Mouse (Mus musculus): ENCODE measurements at regions not wholly inside any gene's neighbourhood (a gene's known extent, or its start where the extent isn't known, plus 50 kb on each side); places are given as distances from the start of the nearest gene placed in this dataset.

DNA sequence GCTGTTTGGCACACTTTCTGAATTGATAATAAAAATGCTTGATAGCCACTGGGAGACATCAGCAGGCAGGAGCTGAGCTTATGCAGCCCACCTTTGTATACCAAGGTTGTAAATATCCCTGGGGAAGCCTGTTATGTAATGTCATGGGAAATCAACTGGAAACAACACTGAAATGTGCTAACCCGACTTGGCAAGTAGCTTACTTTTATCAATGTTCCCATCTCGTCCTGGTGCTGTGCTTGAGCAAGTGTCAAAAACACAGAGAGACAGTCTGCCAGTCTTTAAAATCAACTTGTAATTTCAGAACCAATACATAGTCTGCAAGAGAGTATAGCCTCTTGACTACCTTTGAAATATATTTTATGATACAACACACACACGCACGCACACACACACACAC is 391.7 kb upstream of the Fam241a start:
- no peak overlapping the region for H3K4me2 ChIP-seq (ENCODE audit: low read length)

DNA sequence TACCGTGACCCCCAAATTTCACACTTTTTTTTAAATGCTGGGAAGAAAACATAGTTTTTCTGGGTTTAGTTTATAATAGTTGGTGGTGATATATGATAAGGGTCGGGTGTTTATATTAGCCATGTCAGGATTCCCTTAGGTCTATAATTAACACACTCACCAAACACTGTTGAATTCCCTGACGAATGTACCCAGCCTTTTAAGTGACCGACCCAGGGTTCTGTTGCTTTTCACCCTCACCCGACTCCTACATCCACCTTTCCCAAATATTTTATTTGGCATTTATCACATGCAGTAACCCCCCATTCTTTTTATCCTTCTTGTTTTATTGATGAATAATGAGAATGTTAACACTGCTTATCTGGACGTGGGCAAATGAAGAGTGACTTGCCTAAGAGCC is 389.1 kb upstream of the Fam241a start:
- no peak overlapping the region for H3K9ac ChIP-seq (ENCODE audit: low read depth, low read length)
- no peak overlapping the region for H3K27ac ChIP-seq (ENCODE audit: low read length)
- no peak overlapping the region for H3K4me2 ChIP-seq (ENCODE audit: low read length)
- 83% methylated on average over 6 of the region's 6 CpGs for WGBS
- no peak overlapping the region for H3K4me3 ChIP-seq (ENCODE audit: low read depth, low read length)
- H3K4me1 ChIP-seq (ENCODE audit: control insufficient read depth, insufficient read depth, low read length): no peaks in the 10 kb centered on the region
- no peaks in the 10 kb centered on the region for H3K9me3 ChIP-seq (replicated peaks; ENCODE audit: control insufficient read depth, low read length, poor library complexity, severe bottlenecking)
- ATAC-seq: no peak
- H3K27me3 ChIP-seq (ENCODE audit: control insufficient read depth, insufficient read depth, low read depth, low read length): no peaks in the 10 kb centered on the region
- H3K36me3 ChIP-seq (ENCODE audit: control insufficient read depth, insufficient read depth, low read length): no peaks in the 10 kb centered on the region

More for the DNA sequence above, 391.7 kb upstream of the Fam241a start:
- no peak overlapping the region for H3K27ac ChIP-seq (ENCODE audit: low read length)
- H3K9me3 ChIP-seq (replicated peaks; ENCODE audit: control insufficient read depth, low read length, poor library complexity, severe bottlenecking): no peaks in the 10 kb centered on the region
- H3K9ac ChIP-seq (ENCODE audit: low read depth, low read length): no peak overlapping the region
- H3K27me3 ChIP-seq (ENCODE audit: control insufficient read depth, insufficient read depth, low read depth, low read length): no peaks in the 10 kb centered on the region
- H3K4me3 ChIP-seq (ENCODE audit: low read depth, low read length): no peak overlapping the region
- no peaks in the 10 kb centered on the region for H3K4me1 ChIP-seq (ENCODE audit: control insufficient read depth, insufficient read depth, low read length)
- WGBS: 69% methylated on average over 4 of the region's 4 CpGs
- no peak for ATAC-seq
- H3K36me3 ChIP-seq (ENCODE audit: control insufficient read depth, insufficient read depth, low read length): no peaks in the 10 kb centered on the region

DNA sequence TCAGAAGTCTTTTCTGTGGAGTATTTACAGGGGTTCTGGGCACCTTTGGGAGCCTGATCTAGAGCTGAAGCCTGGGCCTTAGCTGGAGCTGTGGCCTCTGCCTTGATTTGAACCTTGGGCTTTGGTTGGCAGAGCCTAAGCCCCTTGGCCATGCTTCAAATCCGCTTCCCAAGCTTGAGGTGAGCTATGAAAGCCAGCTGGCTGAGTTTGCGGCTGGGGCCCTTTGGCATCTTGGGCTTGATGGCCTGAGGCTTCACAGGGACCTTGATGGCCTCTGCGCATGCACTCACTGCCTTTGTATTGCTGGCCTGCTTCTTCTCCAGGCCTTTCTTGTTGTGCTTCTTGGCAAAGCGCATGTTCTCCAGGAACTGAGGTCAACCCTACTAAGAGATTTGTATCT is 384.5 kb upstream of the Fam241a start:
- H3K27me3 ChIP-seq (ENCODE audit: control insufficient read depth, insufficient read depth, low read depth, low read length): no peaks in the 10 kb centered on the region
- ATAC-seq: no peak
- H3K4me3 ChIP-seq (ENCODE audit: low read depth, low read length): no peak overlapping the region
- H3K9me3 ChIP-seq (replicated peaks; ENCODE audit: control insufficient read depth, low read length, poor library complexity, severe bottlenecking): no peaks in the 10 kb centered on the region
- no peaks in the 10 kb centered on the region for H3K36me3 ChIP-seq (ENCODE audit: control insufficient read depth, insufficient read depth, low read length)
- H3K27ac ChIP-seq (ENCODE audit: low read length): no peak overlapping the region
- no peak overlapping the region for H3K4me2 ChIP-seq (ENCODE audit: low read length)
- WGBS: 94% methylated on average over 4 of the region's 4 CpGs
- no peaks in the 10 kb centered on the region for H3K4me1 ChIP-seq (ENCODE audit: control insufficient read depth, insufficient read depth, low read length)
- H3K9ac ChIP-seq (ENCODE audit: low read depth, low read length): no peak overlapping the region

DNA sequence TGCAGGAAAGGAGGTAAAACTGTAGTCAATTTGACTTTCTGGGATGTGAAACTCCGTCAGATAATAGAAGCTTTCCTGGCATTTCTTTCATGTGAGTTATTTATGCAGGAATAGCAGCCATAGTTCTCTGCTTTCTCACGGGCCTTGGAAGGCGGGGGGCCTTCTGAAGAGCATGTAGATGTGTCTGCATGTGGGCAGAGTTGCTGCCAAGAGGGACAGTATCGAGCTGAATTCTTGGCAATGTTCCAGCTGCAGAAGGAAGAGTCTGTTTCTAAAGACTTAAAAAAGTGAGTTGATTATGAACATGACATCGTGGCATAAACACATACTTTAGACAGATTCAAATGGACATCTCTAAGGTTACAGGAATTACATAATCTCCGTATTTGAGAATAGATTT is 374.5 kb upstream of the Fam241a start:
- WGBS: 40% methylated on average over 6 of the region's 6 CpGs
- no peak overlapping the region for H3K4me3 ChIP-seq (ENCODE audit: low read depth, low read length)
- no peak overlapping the region for H3K4me2 ChIP-seq (ENCODE audit: low read length)
- H3K9ac ChIP-seq (ENCODE audit: low read depth, low read length): no peak overlapping the region
- no peak overlapping the region for H3K27ac ChIP-seq (ENCODE audit: low read length)
- no peaks in the 10 kb centered on the region for H3K9me3 ChIP-seq (replicated peaks; ENCODE audit: control insufficient read depth, low read length, poor library complexity, severe bottlenecking)
- no peak for ATAC-seq
- no peaks in the 10 kb centered on the region for H3K27me3 ChIP-seq (ENCODE audit: control insufficient read depth, insufficient read depth, low read depth, low read length)
- H3K36me3 ChIP-seq (ENCODE audit: control insufficient read depth, insufficient read depth, low read length): no peaks in the 10 kb centered on the region
- H3K4me1 ChIP-seq (ENCODE audit: control insufficient read depth, insufficient read depth, low read length): no peaks in the 10 kb centered on the region; the same call in 1 of the 2 replicates

DNA sequence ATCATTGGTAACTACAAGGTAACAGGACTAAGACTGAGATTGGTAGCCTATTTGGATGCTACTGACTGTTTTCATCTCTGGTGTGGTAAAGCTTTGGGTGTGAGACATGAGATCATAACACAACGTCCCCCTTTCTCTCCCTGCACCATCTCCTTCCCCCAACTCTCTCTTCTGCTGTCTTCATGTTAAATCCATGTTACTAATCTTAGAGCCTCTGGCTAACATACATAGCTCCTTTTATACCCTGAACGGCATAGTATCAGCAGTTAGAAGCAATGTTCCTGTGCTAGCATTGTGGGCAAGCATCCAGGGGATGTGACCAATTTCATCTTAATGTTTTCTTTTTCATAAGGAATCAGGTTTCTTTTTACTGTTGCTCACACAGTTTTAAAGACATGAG is 365.1 kb upstream of the Fam241a start:
- Histone ChIP-seq H3K27me3 (ENCODE audit: control insufficient read depth, insufficient read depth, low read depth, low read length) (no peaks in the 10 kb centered on the region), H3K4me1 (ENCODE audit: control insufficient read depth, insufficient read depth, low read length) (no peaks in the 10 kb centered on the region), H3K36me3 (ENCODE audit: control insufficient read depth, insufficient read depth, low read length) (no peaks in the 10 kb centered on the region), H3K4me3 (ENCODE audit: low read depth, low read length) (no peak overlapping the region), H3K9me3 (replicated peaks; ENCODE audit: control insufficient read depth, low read length, poor library complexity, severe bottlenecking) (no peaks in the 10 kb centered on the region), H3K9ac (ENCODE audit: low read depth, low read length) (no peak overlapping the region), H3K4me2 (ENCODE audit: low read length) (no peak overlapping the region), H3K27ac (ENCODE audit: low read length) (no peak overlapping the region)
- no peak for ATAC-seq
- 87% methylated on average over 2 of the region's 2 CpGs for WGBS

DNA sequence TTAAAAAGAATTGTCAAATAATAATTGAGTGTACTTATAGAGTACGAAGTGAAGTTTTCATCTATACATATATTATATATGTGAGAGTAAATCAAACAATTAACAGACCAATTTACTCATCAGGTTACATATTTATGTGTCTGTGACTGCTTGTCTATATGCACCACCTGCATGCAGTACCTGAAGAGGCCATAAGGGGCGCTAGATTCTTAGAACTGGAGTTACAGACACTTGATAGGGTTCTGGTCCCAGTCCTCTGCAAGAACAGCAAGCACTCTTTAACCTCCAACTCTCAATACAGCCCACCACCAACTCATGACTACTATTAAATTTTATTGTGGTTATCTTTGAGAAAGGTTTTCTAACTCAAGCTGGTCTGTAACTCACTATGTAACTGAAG is 351.7 kb upstream of the Fam241a start:
- Histone ChIP-seq H3K4me1 (ENCODE audit: control insufficient read depth, insufficient read depth, low read length) (no peaks in the 10 kb centered on the region), H3K4me3 (ENCODE audit: low read depth, low read length) (no peak overlapping the region), H3K9ac (ENCODE audit: low read depth, low read length) (no peak overlapping the region), H3K9me3 (replicated peaks; ENCODE audit: control insufficient read depth, low read length, poor library complexity, severe bottlenecking) (no peaks in the 10 kb centered on the region), H3K27ac (ENCODE audit: low read length) (no peak overlapping the region), H3K27me3 (ENCODE audit: control insufficient read depth, insufficient read depth, low read depth, low read length) (no peaks in the 10 kb centered on the region), H3K4me2 (ENCODE audit: low read length) (no peak overlapping the region), H3K36me3 (ENCODE audit: control insufficient read depth, insufficient read depth, low read length) (no peaks in the 10 kb centered on the region)
- no peak for ATAC-seq
- WGBS: 65% methylated on average over 2 of the region's 2 CpGs

DNA sequence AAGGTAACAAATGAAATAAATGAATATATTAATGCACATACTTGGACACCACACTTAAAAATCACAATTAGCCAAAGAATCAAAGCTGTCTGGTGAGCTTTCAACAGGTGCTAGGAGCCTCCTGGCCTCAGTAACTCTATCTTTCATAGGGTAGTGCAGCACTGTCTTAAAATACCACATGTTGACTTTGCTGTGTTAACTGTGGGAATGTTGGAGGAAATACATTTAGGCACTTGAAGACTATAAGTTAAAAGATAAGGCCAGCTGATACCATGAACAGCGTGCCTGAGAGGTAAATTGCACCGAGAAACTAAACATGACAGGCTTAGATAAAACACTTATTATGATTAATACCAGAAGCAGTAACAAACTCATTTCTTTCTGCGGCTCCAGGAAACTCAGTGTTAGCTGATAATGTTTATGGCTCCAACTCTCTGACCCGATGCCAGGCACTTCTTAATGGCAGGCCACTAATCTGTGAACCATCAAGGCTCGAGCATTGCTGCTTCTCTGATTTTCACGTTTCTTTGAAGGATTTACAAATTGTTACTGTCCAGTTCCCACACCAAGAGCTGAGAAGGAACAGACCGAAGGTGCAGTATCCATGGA is 343.8 kb upstream of the Fam241a start:
- no peaks in the 10 kb centered on the region for H3K36me3 ChIP-seq (ENCODE audit: control insufficient read depth, insufficient read depth, low read length)
- ATAC-seq: no peak
- WGBS: 91% methylated on average over 7 of the region's 7 CpGs
- H3K9ac ChIP-seq (ENCODE audit: low read depth, low read length): no peak overlapping the region
- no peaks in the 10 kb centered on the region for H3K4me1 ChIP-seq (ENCODE audit: control insufficient read depth, insufficient read depth, low read length)
- H3K4me2 ChIP-seq (ENCODE audit: low read length): no peak overlapping the region
- no peaks in the 10 kb centered on the region for H3K27me3 ChIP-seq (ENCODE audit: control insufficient read depth, insufficient read depth, low read depth, low read length)
- no peaks in the 10 kb centered on the region for H3K9me3 ChIP-seq (replicated peaks; ENCODE audit: control insufficient read depth, low read length, poor library complexity, severe bottlenecking)
- H3K4me3 ChIP-seq (ENCODE audit: low read depth, low read length): no peak overlapping the region
- no peak overlapping the region for H3K27ac ChIP-seq (ENCODE audit: low read length)

DNA sequence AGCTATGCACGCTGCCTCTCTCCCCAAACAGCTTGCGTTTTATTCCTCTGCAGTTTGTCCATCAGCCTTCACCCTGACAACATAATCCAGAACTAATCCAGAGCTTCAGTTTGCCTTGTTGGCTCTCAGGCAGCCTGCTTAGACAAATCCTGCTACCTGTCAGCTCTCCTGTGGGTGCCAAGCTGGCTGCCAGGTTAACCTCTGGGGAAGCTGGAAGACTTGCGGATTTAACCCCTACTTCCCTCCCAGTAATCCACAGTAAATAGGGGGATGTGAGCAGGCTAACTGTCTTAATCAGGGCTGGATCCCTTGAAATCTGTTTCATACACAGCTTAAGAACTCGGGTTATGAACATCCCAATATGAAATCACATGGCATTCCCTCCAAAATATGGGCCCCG is 334.3 kb upstream of the Fam241a start:
- H3K27ac ChIP-seq (ENCODE audit: low read length): no peak overlapping the region
- no peaks in the 10 kb centered on the region for H3K36me3 ChIP-seq (ENCODE audit: control insufficient read depth, insufficient read depth, low read length)
- 66% methylated on average over 5 of the region's 5 CpGs for WGBS
- H3K4me3 ChIP-seq (ENCODE audit: low read depth, low read length): no peak overlapping the region
- no peak overlapping the region for H3K9ac ChIP-seq (ENCODE audit: low read depth, low read length)
- no peaks in the 10 kb centered on the region for H3K27me3 ChIP-seq (ENCODE audit: control insufficient read depth, insufficient read depth, low read depth, low read length)
- no peaks in the 10 kb centered on the region for H3K9me3 ChIP-seq (replicated peaks; ENCODE audit: control insufficient read depth, low read length, poor library complexity, severe bottlenecking)
- H3K4me2 ChIP-seq (ENCODE audit: low read length): no peak overlapping the region
- no peak for ATAC-seq
- H3K4me1 ChIP-seq (ENCODE audit: control insufficient read depth, insufficient read depth, low read length): 0 out of 2 replicates have a peak, but pooled peaks cover 2% of the 10 kb centered on the region

DNA sequence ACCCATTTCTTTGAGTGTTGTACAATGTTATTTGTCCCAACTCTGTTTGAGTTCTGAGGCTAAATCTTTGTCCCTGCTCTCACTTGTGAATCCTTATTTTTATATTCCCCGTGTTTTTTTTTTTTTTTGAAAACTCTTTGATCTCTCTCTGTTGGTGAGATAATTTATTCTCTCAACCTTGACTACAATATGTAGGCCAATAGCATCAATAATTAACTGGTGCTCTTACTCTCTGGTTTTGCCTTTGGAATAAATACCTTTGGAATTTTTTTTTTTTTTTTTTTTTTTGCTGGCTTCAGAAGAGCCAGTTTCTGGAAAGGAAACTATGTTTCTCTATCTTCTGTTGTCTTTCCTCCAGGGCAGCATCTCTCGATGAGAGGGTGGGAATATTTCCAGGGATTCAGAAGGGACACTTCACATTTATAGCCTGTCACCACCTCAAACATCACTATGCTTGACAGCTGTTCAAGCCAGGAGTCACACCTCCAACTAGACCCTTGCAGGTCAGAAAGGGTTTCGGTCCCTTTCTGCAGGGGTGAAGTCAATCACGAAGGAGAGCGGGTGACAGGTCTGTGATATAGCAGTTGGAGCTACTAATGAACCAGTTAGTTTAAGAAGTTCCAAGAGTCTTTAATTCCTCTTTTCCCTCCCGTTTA is 330.9 kb upstream of the Fam241a start:
- H3K27ac ChIP-seq (ENCODE audit: low read length): no peak overlapping the region
- H3K4me2 ChIP-seq (ENCODE audit: low read length): no peak overlapping the region
- no peak overlapping the region for H3K4me3 ChIP-seq (ENCODE audit: low read depth, low read length)
- 0 out of 2 replicates have a peak, but pooled peaks cover 2% of the 10 kb centered on the region for H3K4me1 ChIP-seq (ENCODE audit: control insufficient read depth, insufficient read depth, low read length)
- 55% methylated on average over 6 of the region's 6 CpGs for WGBS
- H3K27me3 ChIP-seq (ENCODE audit: control insufficient read depth, insufficient read depth, low read depth, low read length): no peaks in the 10 kb centered on the region; the same call in 1 of the 2 replicates
- no peaks in the 10 kb centered on the region for H3K36me3 ChIP-seq (ENCODE audit: control insufficient read depth, insufficient read depth, low read length)
- no peak for ATAC-seq
- H3K9ac ChIP-seq (ENCODE audit: low read depth, low read length): no peak overlapping the region
- H3K9me3 ChIP-seq (replicated peaks; ENCODE audit: control insufficient read depth, low read length, poor library complexity, severe bottlenecking): no peaks in the 10 kb centered on the region

Measured in midbrain, embryonic 16.5 days (tissue).